Mouse (Mus musculus) testis, postnatal 10 days (tissue): ENCODE results near the gene Slc37a2.

Experiments used
- DNase-seq: peaks from one replicate; pipeline ENCODE4 v3.0.0; 2021; ENCODE audit warnings: low spot score

Gene Slc37a2

DNA sequence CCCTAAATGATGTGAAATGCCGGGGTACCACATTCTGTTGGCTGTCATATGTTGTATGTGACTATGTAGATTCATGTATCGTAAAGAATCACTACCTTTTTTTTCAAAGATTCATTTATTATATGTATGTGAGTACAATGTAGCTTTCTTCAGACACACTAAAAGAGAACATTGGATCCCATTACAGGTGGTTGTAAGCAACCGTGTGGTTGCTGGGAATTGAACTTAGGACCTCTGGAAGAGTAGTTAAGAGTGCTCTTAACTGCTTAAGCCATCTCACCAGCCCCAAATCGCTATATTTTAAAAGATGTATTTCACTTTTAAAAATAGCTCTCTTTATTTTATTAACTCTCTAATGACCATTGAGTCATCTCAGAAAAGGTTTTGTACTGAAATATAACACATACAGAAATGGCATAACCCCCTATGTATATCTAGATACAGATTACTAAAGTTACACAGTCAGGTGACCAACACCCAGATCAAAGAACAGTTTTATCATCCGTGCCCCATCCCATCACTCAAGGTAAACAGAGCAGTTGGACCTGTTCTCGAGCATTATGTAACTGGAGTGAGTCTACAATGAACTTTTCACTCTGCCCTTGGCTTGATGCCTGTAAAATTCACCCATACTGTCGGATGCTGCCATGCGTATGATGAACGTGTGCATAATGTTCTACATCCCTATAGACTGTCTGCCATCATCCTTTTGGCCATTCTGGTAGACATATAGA lies 41.0 kb downstream of the Slc37a2 start:
- DNase-seq: no peak

DNA sequence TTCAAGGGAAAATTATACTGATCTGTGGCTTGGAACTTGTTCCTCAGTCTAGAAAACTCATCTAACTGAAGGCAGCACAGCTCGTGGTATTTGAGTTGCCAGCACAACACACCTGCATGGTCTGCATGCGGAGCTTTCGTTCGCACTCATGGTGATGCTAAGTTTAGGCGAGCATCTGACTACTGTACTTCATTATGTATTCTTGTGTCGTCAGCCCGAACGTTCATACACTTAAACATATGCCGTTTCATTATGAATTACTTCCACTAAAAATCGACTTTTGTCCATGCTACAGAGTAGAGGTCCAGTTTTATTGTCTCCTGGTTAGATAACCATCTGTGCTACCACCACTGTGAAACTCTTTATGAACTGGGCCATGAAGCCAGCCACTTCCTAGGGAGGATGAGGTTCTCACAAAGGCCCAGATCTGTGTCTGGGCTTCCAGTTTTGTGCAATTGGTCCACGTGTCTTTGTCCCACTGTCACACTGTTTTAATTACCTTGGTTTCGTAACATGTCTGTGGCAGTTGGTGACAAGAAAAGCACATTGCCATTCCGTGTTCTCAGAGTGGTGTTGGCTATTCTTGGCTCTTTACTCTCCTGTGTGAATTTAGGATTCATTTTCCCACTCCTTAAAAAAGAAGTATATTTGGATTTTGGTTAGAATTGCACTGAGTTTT lies 42.3 kb downstream of the Slc37a2 start:
- DNase-seq: no peak

GRCm38 (mm10) chr9:37207929-37208411 lies 47.6 kb downstream of the Slc37a2 start, which contains the start of gene Tmem218:
TSS of gene Tmem218 (plus strand) at chr9:37208223.
- peak; percentile 86 for DNase-seq

- no peak for DNase-seq
Observed at GRCm38 (mm10) chr9:37203884-37204283, 51.7 kb downstream of the Slc37a2 start.

DNA sequence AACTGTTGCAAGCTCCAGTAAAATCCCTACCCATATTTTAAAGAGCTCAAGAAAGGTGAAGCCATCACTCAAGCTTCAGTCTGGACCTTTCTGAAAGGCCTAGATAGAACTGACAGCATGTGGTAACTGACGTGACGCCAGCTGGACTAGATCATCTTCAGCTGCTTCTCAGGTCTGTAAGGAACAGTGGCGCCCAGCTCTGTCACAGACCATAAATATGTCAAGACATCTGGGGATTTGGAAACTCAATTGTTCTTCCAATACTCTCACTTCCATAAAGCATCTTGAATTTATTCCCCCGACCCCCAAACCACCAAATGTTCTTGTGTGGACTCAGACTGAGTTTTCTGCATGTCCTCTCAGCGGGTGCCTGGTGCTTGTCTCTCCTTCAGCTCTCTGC lies 55.1 kb downstream of the Slc37a2 start:
- no peak for DNase-seq

GRCm38 (mm10) chr9:37197067-37197466 lies 58.5 kb downstream of the Slc37a2 start:
- no peak for DNase-seq

DNA sequence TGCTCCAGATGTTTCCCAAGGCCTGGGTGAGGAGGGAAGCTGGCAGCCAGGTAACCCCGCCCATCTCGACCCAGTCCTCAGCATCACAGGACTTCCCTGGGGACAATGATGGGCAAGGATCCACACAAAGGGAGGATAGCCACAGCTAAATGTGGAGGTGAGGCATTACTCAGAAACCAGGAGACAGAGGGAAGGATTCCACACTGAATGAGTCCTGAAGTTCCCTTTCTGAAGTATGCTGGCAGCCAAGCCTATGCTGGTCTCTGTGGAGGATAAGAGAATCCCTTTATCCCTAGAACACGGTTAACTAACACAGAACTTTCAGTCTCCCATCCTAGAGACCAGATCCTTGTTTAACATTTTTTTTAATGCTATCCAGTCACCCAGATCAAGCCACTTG lies 67.5 kb downstream of the Slc37a2 start:
- no peak for DNase-seq

DNA sequence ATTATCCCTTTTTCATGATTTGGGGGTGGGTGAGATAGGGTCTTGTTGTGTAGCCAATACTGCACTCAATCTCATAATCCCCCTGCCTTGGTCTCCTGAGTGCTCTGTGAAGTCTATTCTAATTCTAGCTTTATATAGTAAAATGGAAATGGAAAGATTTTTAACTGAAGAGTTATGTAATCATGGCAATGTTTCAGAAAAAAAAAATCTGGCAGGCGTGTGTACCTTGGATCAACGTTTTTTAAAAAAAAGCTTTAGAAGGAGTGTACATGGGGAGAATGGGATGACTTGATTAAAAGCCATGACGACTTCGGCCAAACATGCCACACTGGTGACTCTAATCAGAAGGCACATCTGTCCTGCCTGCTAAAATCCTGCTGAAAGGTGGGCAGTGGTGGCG lies 68.1 kb downstream of the Slc37a2 start:
- DNase-seq: no peak

- no peak for DNase-seq
Observed at GRCm38 (mm10) chr9:37183176-37183575, 72.4 kb downstream of the Slc37a2 start.

GRCm38 (mm10) chr9:37181596-37181995 lies 73.9 kb downstream of the Slc37a2 start:
- no peak for DNase-seq

DNA sequence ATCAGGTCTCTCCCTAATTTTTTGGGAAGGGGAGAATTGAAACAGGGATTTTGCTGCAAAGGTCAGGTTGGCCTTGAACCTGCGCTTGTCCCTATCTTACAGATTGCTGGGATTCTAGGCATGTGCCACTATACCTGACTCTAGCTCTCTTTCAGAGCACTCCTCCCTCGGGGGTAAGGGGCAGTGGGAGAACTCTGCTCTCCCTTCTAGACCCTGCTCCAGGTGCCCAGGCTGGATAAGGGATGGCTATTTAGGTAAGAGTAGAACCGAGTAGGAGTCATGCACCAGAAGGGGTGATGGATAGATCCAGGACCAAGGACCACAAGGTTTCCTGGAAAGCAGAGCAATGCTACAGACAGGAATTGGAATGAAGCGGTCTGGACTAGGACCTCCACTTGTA lies 75.9 kb downstream of the Slc37a2 start:
- no peak for DNase-seq

- DNase-seq: no peak
Observed at GRCm38 (mm10) chr9:37178911-37179310, 76.6 kb downstream of the Slc37a2 start.
